Mouse (Mus musculus) embryonic facial prominence, embryonic 11.5 days (tissue): Measurements from ENCODE around the gene Dhdds. TPM values are rescaled to one million over a fixed set of nuclear protein-coding genes. Genes with fewer than 3 reads are reported as not detected.

Experiments
- ATAC-seq: fragments of 200-750 bp; cut with Nextera tagmentation; replicated peaks from 2 replicates; pipeline ENCODE4 v1.8.0; 2017; ENCODE audit warnings: low read depth; ENCODE audit not compliant: insufficient number of reproducible peaks, low FRiP score, low TSS enrichment
- DNase-seq: peaks from one replicate; pipeline ENCODE4 v3.0.0-alpha.2; 2015; ENCODE audit warnings: low spot score
- H3K27ac ChIP-seq: fragments of 300-500 bp; sonication (generic); replicated peaks from 2 replicates; pipeline ENCODE4 v1.5.1; 2014; ENCODE audit warnings: mild to moderate bottlenecking, low read depth, low read length, control low read depth
- H3K27me3 ChIP-seq: fragments of 300-500 bp; sonication (generic); 2 replicates; pipeline ENCODE4 v1.6.1; 2014; ENCODE audit warnings: mild to moderate bottlenecking, low read length, moderate library complexity, mixed read lengths; ENCODE audit not compliant: control insufficient read depth, insufficient read depth
- H3K36me3 ChIP-seq: fragments of 300-500 bp; sonication (generic); replicated peaks from 2 replicates; pipeline ENCODE4 v1.6.1; 2014; ENCODE audit warnings: low read depth, mild to moderate bottlenecking, low read length, moderate library complexity, mixed read lengths; ENCODE audit not compliant: control insufficient read depth, insufficient read depth
- H3K4me1 ChIP-seq: fragments of 300-500 bp; sonication (generic); 2 replicates; pipeline ENCODE4 v1.6.1; 2014; ENCODE audit warnings: low read length, mixed read lengths; ENCODE audit not compliant: control insufficient read depth, insufficient read depth
- H3K4me2 ChIP-seq: fragments of 300-500 bp; sonication (generic); 2 replicates; pipeline ENCODE4 v1.6.1; 2014; ENCODE audit warnings: low read depth, mild to moderate bottlenecking, control low read depth, low read length, moderate library complexity
- H3K4me3 ChIP-seq: fragments of 300-500 bp; sonication (generic); 2 replicates; pipeline ENCODE4 v1.5.1; 2014; ENCODE audit warnings: low read depth, low read length, control low read depth
- H3K9ac ChIP-seq: fragments of 300-500 bp; sonication (generic); replicated peaks from 2 replicates; pipeline ENCODE4 v1.6.1; 2014; ENCODE audit warnings: mild to moderate bottlenecking, control low read depth, low read length
- H3K9me3 ChIP-seq: fragments of 300-500 bp; sonication (generic); replicated peaks from 2 replicates; pipeline ENCODE4 v1.6.1; 2016; ENCODE audit warnings: mild to moderate bottlenecking, low read length, inconsistent platforms, mixed read lengths; ENCODE audit not compliant: control insufficient read depth
- WGBS: fragments of 180-500 bp; shearing (Covaris S2); extraction: QIAGEN DNeasy Blood & Tissue Kit; methylation state at CpG from one replicate; pipeline ENCODE4 v1.1.7; 2014; 5-methylcytosine and 5-hydroxymethylcytosine counted together
- polyA plus RNA-seq: library from polyadenylated mRNA; unstranded; fragments of >200 nt; fragmentation: Nextera tagmentation; extraction: Ambion mirVana; gene quantifications from 2 replicates; pipeline ENCODE4 v1.2.1, GENCODE M21; 2014

Dhdds gene
- polyA plus RNA-seq: 38.1 and 46.1 TPM in 2 replicates

- ATAC-seq (peak; percentile 94), DNase-seq (peak; percentile 100)
- H3K27me3 ChIP-seq: no peaks in the 10 kb centered on the region
- no peak within 1 kb of the TSS for H3K27ac ChIP-seq
- no peaks in the 10 kb centered on the region for H3K9me3 ChIP-seq
- peak within 1 kb of the TSS; percentile 70 for H3K9ac ChIP-seq
- 1% methylated on average over 49 of the region's 49 CpGs for WGBS
- H3K4me2 ChIP-seq: peak within 1 kb of the TSS; percentile 66
- H3K4me1 ChIP-seq: no peaks in the 10 kb centered on the region
- H3K36me3 ChIP-seq: no peaks in the 10 kb centered on the region
- peak within 1 kb of the TSS; percentile 69 for H3K4me3 ChIP-seq
Observed at GRCm38 (mm10) chr4:134000466-134001438, at the start of gene Dhdds. Gene Dhdds (minus strand): TSS chr4:134000918.

- ATAC-seq (no peak), DNase-seq (no peak)
- H3K9me3 ChIP-seq: no peaks in the 10 kb centered on the region
- no peak overlapping the region for H3K4me2 ChIP-seq
- H3K4me3 ChIP-seq: no peak overlapping the region
- H3K4me1 ChIP-seq: no peaks in the 10 kb centered on the region
- H3K27ac ChIP-seq: no peak overlapping the region
- 73% methylated on average over 5 of the region's 5 CpGs for WGBS
- H3K27me3 ChIP-seq: no peaks in the 10 kb centered on the region
- H3K9ac ChIP-seq: no peak overlapping the region
- no peaks in the 10 kb centered on the region for H3K36me3 ChIP-seq
Observed at GRCm38 (mm10) chr4:134047648-134048047, 46.9 kb upstream of the Dhdds start.

GRCm38 (mm10) chr4:134043041-134043440, 42.3 kb upstream of the Dhdds start:
- Histone ChIP-seq H3K4me2 (no peak overlapping the region), H3K9me3 (no peaks in the 10 kb centered on the region), H3K27me3 (no peaks in the 10 kb centered on the region), H3K27ac (no peak overlapping the region), H3K36me3 (no peaks in the 10 kb centered on the region), H3K4me3 (no peak overlapping the region), H3K9ac (no peak overlapping the region), H3K4me1 (no peaks in the 10 kb centered on the region)
- DNase-seq (no peak), ATAC-seq (no peak)
- WGBS: 58% methylated on average over 2 of the region's 2 CpGs

- ATAC-seq (no peak), DNase-seq (peak; percentile 61)
- Histone ChIP-seq H3K9me3 (no peaks in the 10 kb centered on the region), H3K9ac (0 out of 2 replicates have a peak overlapping the region, but pooled peaks have one; percentile 22), H3K36me3 (no peaks in the 10 kb centered on the region), H3K27me3 (no peaks in the 10 kb centered on the region), H3K4me2 (no peak overlapping the region), H3K4me1 (no peaks in the 10 kb centered on the region), H3K4me3 (no peak overlapping the region), H3K27ac (no peak overlapping the region)
- WGBS: 51% methylated on average over 9 of the region's 9 CpGs
Observed at GRCm38 (mm10) chr4:134041317-134042123, 40.8 kb upstream of the Dhdds start.

- Histone ChIP-seq H3K9me3 (no peaks in the 10 kb centered on the region), H3K4me1 (no peaks in the 10 kb centered on the region), H3K27ac (no peak overlapping the region), H3K4me3 (no peak overlapping the region), H3K27me3 (no peaks in the 10 kb centered on the region), H3K4me2 (no peak overlapping the region), H3K36me3 (no peaks in the 10 kb centered on the region), H3K9ac (no peak overlapping the region)
- WGBS: 5% methylated on average over 16 of the region's 16 CpGs
- DNase-seq (peak; percentile 90), ATAC-seq (no peak)
Observed at GRCm38 (mm10) chr4:134035953-134036352, 35.2 kb upstream of the Dhdds start.

- H3K27me3 ChIP-seq: no peaks in the 10 kb centered on the region
- no peak for ATAC-seq
- H3K9me3 ChIP-seq: no peaks in the 10 kb centered on the region
- H3K27ac ChIP-seq: no peak overlapping the region
- DNase-seq: no peak
- no peaks in the 10 kb centered on the region for H3K4me1 ChIP-seq
- H3K36me3 ChIP-seq: no peaks in the 10 kb centered on the region
- no peak overlapping the region for H3K4me2 ChIP-seq
- 29% methylated on average over 9 of the region's 9 CpGs for WGBS
- H3K9ac ChIP-seq: no peak overlapping the region
- no peak overlapping the region for H3K4me3 ChIP-seq
Observed at GRCm38 (mm10) chr4:134025802-134026201, 25.1 kb upstream of the Dhdds start.

GRCm38 (mm10) chr4:134020621-134021020, 19.9 kb upstream of the Dhdds start:
- no peak overlapping the region for H3K4me3 ChIP-seq
- WGBS: 4% methylated on average over 11 of the region's 11 CpGs
- H3K9ac ChIP-seq: no peak overlapping the region
- no peak overlapping the region for H3K27ac ChIP-seq
- peaks cover 17% of the 10 kb centered on the region for H3K4me1 ChIP-seq
- no peak overlapping the region for H3K4me2 ChIP-seq
- H3K36me3 ChIP-seq: no peaks in the 10 kb centered on the region
- ATAC-seq: no peak
- H3K27me3 ChIP-seq: no peaks in the 10 kb centered on the region
- no peaks in the 10 kb centered on the region for H3K9me3 ChIP-seq
- peak; percentile 91 for DNase-seq
